Mouse (Mus musculus): ENCODE measurements around the gene Olfr944. TPM values are rescaled to one million over a fixed set of nuclear protein-coding genes. Genes with fewer than 3 reads are reported as not detected.

Olfr944 gene
- not detected in 2 replicates for polyA plus RNA-seq (2015; fragmentation: Nextera tagmentation; extraction: Ambion mirVana)

GRCm38 (mm10) chr9:39201620-39202019 lies at the start of gene Olfr944:
Gene Olfr944 (plus strand): TSS chr9:39201920.
- Histone ChIP-seq H3K4me3 (ENCODE audit: low read depth, low read length) (no peak within 1 kb of the TSS), H3K36me3 (replicated peaks; ENCODE audit: insufficient read depth, low read length) (no peaks in the 10 kb centered on the region), H3K27me3 (ENCODE audit: insufficient read depth, low read length) (no peaks in the 10 kb centered on the region), H3K4me2 (ENCODE audit: low read depth, low read length) (no peak within 1 kb of the TSS), H3K9me3 (ENCODE audit: low read length) (no peaks in the 10 kb centered on the region), H3K27ac (ENCODE audit: low read depth) (no peak within 1 kb of the TSS), H3K9ac (replicated peaks) (no peak within 1 kb of the TSS), H3K4me1 (ENCODE audit: insufficient read depth) (no peaks in the 10 kb centered on the region)
- ATAC-seq, result no peak
- no peak for DNase-seq
- TF ChIP-seq CTCF (IDR thresholded peaks at IDR 0.05; ENCODE audit: low read depth), result no peak
- no peak for TF ChIP-seq EP300 (IDR thresholded peaks at IDR 0.05; ENCODE audit: low read depth)

DNA sequence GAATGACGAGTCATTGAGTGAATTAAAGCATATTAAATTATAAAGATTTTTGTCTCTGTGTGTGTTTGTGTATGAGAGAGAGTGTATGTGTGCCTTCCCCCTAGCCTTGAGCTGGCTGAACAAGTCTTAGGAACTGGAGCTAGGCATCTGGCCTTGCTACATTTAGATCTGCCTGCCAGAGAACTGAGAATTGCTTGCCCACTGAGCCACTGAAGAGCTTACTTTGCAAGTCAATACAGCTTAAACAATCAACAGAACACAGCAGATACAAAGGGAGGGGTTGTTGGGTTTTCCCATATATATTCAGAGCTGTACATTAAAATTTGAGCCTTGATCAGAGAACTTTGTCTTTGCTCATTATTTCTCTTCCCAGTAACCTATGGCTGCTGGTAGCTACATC lies 49.3 kb upstream of the Olfr944 start:
- ATAC-seq (no peak), DNase-seq (no peak)
- TF ChIP-seq CTCF (IDR thresholded peaks at IDR 0.05; ENCODE audit: low read depth) (no peak), EP300 (IDR thresholded peaks at IDR 0.05; ENCODE audit: low read depth) (no peak)
- Histone ChIP-seq H3K9ac (replicated peaks) (no peak overlapping the region), H3K9me3 (ENCODE audit: low read length) (no peaks in the 10 kb centered on the region), H3K4me1 (ENCODE audit: insufficient read depth) (no peaks in the 10 kb centered on the region), H3K4me3 (ENCODE audit: low read depth, low read length) (no peak overlapping the region), H3K4me2 (ENCODE audit: low read depth, low read length) (no peak overlapping the region), H3K27me3 (ENCODE audit: insufficient read depth, low read length) (no peaks in the 10 kb centered on the region), H3K27ac (ENCODE audit: low read depth) (no peak overlapping the region), H3K36me3 (replicated peaks; ENCODE audit: insufficient read depth, low read length) (no peaks in the 10 kb centered on the region)
- WGBS (ENCODE audit: insufficient replicate concordance), result 48% methylated on average over 1 of the region's 1 CpGs

- Histone ChIP-seq H3K27me3 (ENCODE audit: insufficient read depth, low read length) (no peaks in the 10 kb centered on the region), H3K27ac (ENCODE audit: low read depth) (no peak within 1 kb of the TSS), H3K9me3 (ENCODE audit: low read length) (no peaks in the 10 kb centered on the region), H3K9ac (replicated peaks) (no peak within 1 kb of the TSS), H3K36me3 (replicated peaks; ENCODE audit: insufficient read depth, low read length) (no peaks in the 10 kb centered on the region), H3K4me3 (ENCODE audit: low read depth, low read length) (no peak within 1 kb of the TSS), H3K4me2 (ENCODE audit: low read depth, low read length) (no peak within 1 kb of the TSS), H3K4me1 (ENCODE audit: insufficient read depth) (no peaks in the 10 kb centered on the region)
- DNase-seq (no peak), ATAC-seq (no peak)
- WGBS (ENCODE audit: insufficient replicate concordance), result 78% methylated on average over 5 of the region's 5 CpGs
- no peak for TF ChIP-seq CTCF (IDR thresholded peaks at IDR 0.05; ENCODE audit: low read depth)
- no peak for TF ChIP-seq EP300 (IDR thresholded peaks at IDR 0.05; ENCODE audit: low read depth)
These were observed 35.7 kb upstream of the Olfr944 start, which contains the start of gene Olfr943 for GRCm38 (mm10) chr9:39166004-39166403. Gene Olfr943 (plus strand): TSS chr9:39166304.

DNA sequence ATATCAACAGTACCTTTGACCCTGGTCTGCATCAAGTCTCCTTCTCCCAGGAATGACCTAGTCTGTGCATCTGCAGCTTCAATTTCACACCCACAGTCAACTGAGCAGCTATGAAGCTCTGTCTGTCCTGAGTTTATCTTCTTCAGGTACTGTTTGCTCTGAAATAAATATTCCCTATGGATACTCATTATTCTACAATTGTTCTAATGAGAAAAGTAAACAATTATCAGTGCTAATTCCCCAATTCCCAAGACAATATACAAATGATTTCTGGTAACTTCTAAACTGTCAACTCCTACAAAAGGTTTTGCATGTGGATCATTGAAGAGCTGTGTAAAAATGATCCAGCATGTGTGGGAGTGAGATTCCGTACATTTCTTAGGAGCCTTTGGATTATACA lies 48.2 kb downstream of the Olfr944 start, which contains the start of gene Olfr1537:
Olfr1537 (minus strand) TSS at position 101 of the 400 bp plus-strand sequence.
- Histone ChIP-seq H3K27me3 (ENCODE audit: insufficient read depth, low read length) (no peaks in the 10 kb centered on the region), H3K27ac (ENCODE audit: low read depth) (no peak within 1 kb of the TSS), H3K4me2 (ENCODE audit: low read depth, low read length) (no peak within 1 kb of the TSS), H3K36me3 (replicated peaks; ENCODE audit: insufficient read depth, low read length) (no peaks in the 10 kb centered on the region), H3K4me1 (ENCODE audit: insufficient read depth) (no peaks in the 10 kb centered on the region), H3K4me3 (ENCODE audit: low read depth, low read length) (no peak within 1 kb of the TSS), H3K9me3 (ENCODE audit: low read length) (no peaks in the 10 kb centered on the region), H3K9ac (replicated peaks) (no peak within 1 kb of the TSS)
- ATAC-seq (no peak), DNase-seq (no peak)
- 72% methylated on average over 1 of the region's 1 CpGs for WGBS (ENCODE audit: insufficient replicate concordance)
- TF ChIP-seq CTCF (IDR thresholded peaks at IDR 0.05; ENCODE audit: low read depth) (no peak), EP300 (IDR thresholded peaks at IDR 0.05; ENCODE audit: low read depth) (no peak)

Other genes with a start within 250 kb of the Olfr944 start
- gene Olfr933, start 229.6 kb upstream of the Olfr944 start, polyA plus RNA-seq (2015; fragmentation: Nextera tagmentation; extraction: Ambion mirVana), result not detected in 2 replicates
- gene Olfr934, start 213.6 kb upstream of the Olfr944 start, polyA plus RNA-seq (2015; fragmentation: Nextera tagmentation; extraction: Ambion mirVana), result not detected in 2 replicates
- not detected in 2 replicates for gene Olfr935, start 202.2 kb upstream of the Olfr944 start, polyA plus RNA-seq (2015; fragmentation: Nextera tagmentation; extraction: Ambion mirVana)
- not detected in 2 replicates for gene Olfr146, start 178.5 kb upstream of the Olfr944 start, polyA plus RNA-seq (2015; fragmentation: Nextera tagmentation; extraction: Ambion mirVana)
- not detected in 2 replicates for gene Olfr937, start 137.0 kb upstream of the Olfr944 start, polyA plus RNA-seq (2015; fragmentation: Nextera tagmentation; extraction: Ambion mirVana)
- gene Olfr938, start 123.0 kb upstream of the Olfr944 start, polyA plus RNA-seq (2015; fragmentation: Nextera tagmentation; extraction: Ambion mirVana), result not detected in 2 replicates
- gene Olfr27, start 73.8 kb upstream of the Olfr944 start, polyA plus RNA-seq (2015; fragmentation: Nextera tagmentation; extraction: Ambion mirVana), result not detected in 2 replicates
- gene Olfr943, start 35.6 kb upstream of the Olfr944 start, polyA plus RNA-seq (2015; fragmentation: Nextera tagmentation; extraction: Ambion mirVana), result not detected in 2 replicates
- not detected in 2 replicates for gene Olfr1537, start 48.1 kb downstream of the Olfr944 start, polyA plus RNA-seq (2015; fragmentation: Nextera tagmentation; extraction: Ambion mirVana)
- not detected in 2 replicates for gene Olfr945, start 74.9 kb downstream of the Olfr944 start, polyA plus RNA-seq (2015; fragmentation: Nextera tagmentation; extraction: Ambion mirVana)
- gene Olfr948, start 124.1 kb downstream of the Olfr944 start, polyA plus RNA-seq (2015; fragmentation: Nextera tagmentation; extraction: Ambion mirVana), result not detected in 2 replicates
- not detected in 2 replicates for gene Olfr951, start 185.5 kb downstream of the Olfr944 start, polyA plus RNA-seq (2015; fragmentation: Nextera tagmentation; extraction: Ambion mirVana)
- gene Olfr952, start 225.2 kb downstream of the Olfr944 start, polyA plus RNA-seq (2015; fragmentation: Nextera tagmentation; extraction: Ambion mirVana), result not detected in 2 replicates